Comparison of ENCODE assay signal across 15 mouse cellular contexts in the genomic region with DNA sequence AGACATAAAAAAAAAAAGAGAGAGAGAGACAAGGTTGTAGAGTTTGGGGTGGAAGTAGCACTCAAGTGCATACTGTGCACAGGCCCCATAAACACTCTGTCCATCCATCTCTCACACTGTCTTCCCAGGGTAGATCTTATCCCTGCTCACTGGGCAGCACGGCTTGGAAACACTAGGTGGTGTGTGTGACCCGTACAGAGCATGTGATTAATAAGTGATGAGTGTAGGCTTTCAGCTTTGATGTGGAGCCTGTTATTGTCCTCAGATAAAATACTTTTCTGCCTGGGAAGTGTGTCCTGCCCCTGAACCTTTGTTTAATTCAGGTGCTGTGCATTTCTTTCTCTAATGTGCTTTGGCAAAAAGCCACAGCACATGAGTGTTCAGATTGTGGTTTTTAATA. TPM values are rescaled to one million over a fixed set of nuclear protein-coding genes. Genes with fewer than 3 reads are reported as not detected.
DNase-seq lines count a peak whose midpoint lies in the region; ATAC-seq and TF ChIP-seq lines count a peak whose summit lies in the region.
"Had no signal": no experiment of that assay in that cellular context is flagged by ENCODE, and none has a peak within 500 bp of the region (broad histone marks: within the 10 kb centered on the region; RNA-seq: fewer than 3 reads in every experiment).

No protein-coding gene starts in this region.

- no peak overlapping the region for H3K4me2 ChIP-seq in forebrain, postnatal 0 days (ENCODE audit: low read depth)
- no peak overlapping the region for H3K4me2 ChIP-seq in kidney, embryonic 14.5 days (replicated peaks; ENCODE audit: low read depth, low read length)
- H3K4me2 ChIP-seq in kidney, embryonic 15.5 days = no peak overlapping the region
- no peak overlapping the region for H3K4me2 ChIP-seq in forebrain, embryonic 15.5 days (replicated peaks)
- H3K4me2 ChIP-seq: liver, embryonic 11.5 days had no signal

- H3K27ac ChIP-seq in forebrain, postnatal 0 days (ENCODE audit: low read depth, low read length) = no peak overlapping the region
- H3K27ac ChIP-seq in forebrain, embryonic 10.5 days = no peak overlapping the region
- H3K27ac ChIP-seq in kidney, embryonic 14.5 days (ENCODE audit: low read depth, low read length) = no peak overlapping the region
- no peak overlapping the region for H3K27ac ChIP-seq in kidney, embryonic 15.5 days
- no peak overlapping the region for H3K27ac ChIP-seq in embryonic fibroblast, embryonic 13.5 days (ENCODE audit: insufficient read depth, low read length)
- no peak overlapping the region for H3K27ac ChIP-seq in forebrain, embryonic 15.5 days (replicated peaks)

- no peak overlapping the region for H3K9ac ChIP-seq in forebrain, postnatal 0 days
- H3K9ac ChIP-seq in kidney, embryonic 14.5 days (ENCODE audit: low read depth, low read length) = no peak overlapping the region
- no peak overlapping the region for H3K9ac ChIP-seq in kidney, embryonic 15.5 days
- H3K9ac ChIP-seq in forebrain, embryonic 15.5 days (replicated peaks) = no peak overlapping the region

- H3K4me1 ChIP-seq in forebrain, postnatal 0 days (ENCODE audit: insufficient read depth) = 0 out of 2 replicates have a peak, but pooled peaks cover 7% of the 10 kb centered on the region
- H3K4me1 ChIP-seq in forebrain, embryonic 10.5 days = peaks cover 8% of the 10 kb centered on the region; the same call in 1 of the 2 replicates
- peaks cover 17% of the 10 kb centered on the region; the same call in 1 of the 2 replicates for H3K4me1 ChIP-seq in kidney, embryonic 14.5 days (ENCODE audit: control insufficient read depth, insufficient read depth, low read length)
- H3K4me1 ChIP-seq in kidney, embryonic 15.5 days = peaks cover 21% of the 10 kb centered on the region
- H3K4me1 ChIP-seq in embryonic fibroblast, embryonic 13.5 days (ENCODE audit: control insufficient read depth, insufficient read depth, low read length) = peaks cover 8% of the 10 kb centered on the region; the same call in 1 of the 2 replicates
- H3K4me1 ChIP-seq in forebrain, embryonic 15.5 days = no peaks in the 10 kb centered on the region

- peak; percentile 18; the same call in 1 of the 2 replicates for TF ChIP-seq CTCF in forebrain, postnatal 0 days (IDR thresholded peaks at IDR 0.05; ENCODE audit: low read depth)
- TF ChIP-seq CTCF in embryonic fibroblast, embryonic 13.5 days (IDR thresholded peaks at IDR 0.05; ENCODE audit: borderline replicate concordance, insufficient read depth, low read length) = peak; percentile 48; the same call in 1 of the 2 replicates

- 24% methylated on average over 2 of the region's 2 CpGs for WGBS in forebrain, postnatal 0 days
- WGBS in forebrain, embryonic 10.5 days = 54% methylated on average over 2 of the region's 2 CpGs
- WGBS in kidney, embryonic 14.5 days = 36% methylated on average over 2 of the region's 2 CpGs
- WGBS in kidney, embryonic 15.5 days = 27% methylated on average over 2 of the region's 2 CpGs
- WGBS in forebrain, embryonic 15.5 days = 18% methylated on average over 2 of the region's 2 CpGs

- H3K4me3 ChIP-seq in forebrain, postnatal 0 days (ENCODE audit: low read depth, low read length) = no peak overlapping the region
- no peak overlapping the region for H3K4me3 ChIP-seq in forebrain, embryonic 10.5 days
- H3K4me3 ChIP-seq in kidney, embryonic 14.5 days (ENCODE audit: low read length) = no peak overlapping the region
- no peak overlapping the region for H3K4me3 ChIP-seq in kidney, embryonic 15.5 days (replicated peaks)
- no peak overlapping the region for H3K4me3 ChIP-seq in embryonic fibroblast, embryonic 13.5 days (ENCODE audit: insufficient read depth, low read length)
- H3K4me3 ChIP-seq in forebrain, embryonic 15.5 days = no peak overlapping the region
- H3K4me3 ChIP-seq: megakaryocyte, embryonic 14.5 days had no signal

- peak; percentile 42; the same call in 1 of the 2 replicates for ATAC-seq in forebrain, postnatal 0 days
- peak; percentile 32; the same call in 1 of the 2 replicates for ATAC-seq in kidney, embryonic 14.5 days (ENCODE audit: low FRiP score, low TSS enrichment)
- ATAC-seq in kidney, embryonic 15.5 days (replicated peaks; ENCODE audit: low FRiP score) = no peak
- ATAC-seq in erythroid progenitor cell, adult 5-6 weeks (replicated peaks; ENCODE audit: low FRiP score, poor library complexity, severe bottlenecking) = no peak
- no peak for ATAC-seq in forebrain, embryonic 15.5 days (replicated peaks)

- 0 out of 2 replicates have a peak, but pooled peaks cover 5% of the 10 kb centered on the region for H3K36me3 ChIP-seq in forebrain, postnatal 0 days (ENCODE audit: insufficient read depth)
- peaks cover 27% of the 10 kb centered on the region for H3K36me3 ChIP-seq in forebrain, embryonic 10.5 days (replicated peaks)
- H3K36me3 ChIP-seq in kidney, embryonic 14.5 days (ENCODE audit: control insufficient read depth, insufficient read depth, low read length) = peaks cover 3% of the 10 kb centered on the region; the same call in 1 of the 2 replicates
- peaks cover 4% of the 10 kb centered on the region for H3K36me3 ChIP-seq in kidney, embryonic 15.5 days
- H3K36me3 ChIP-seq in forebrain, embryonic 15.5 days = no peaks in the 10 kb centered on the region

- DNase-seq in forebrain, postnatal 0 days = no peak
- DNase-seq in forebrain, embryonic 10.5 days (ENCODE audit: extremely low spot score, low spot score) = no peak
- peak; percentile 25 for DNase-seq in Muller cell, postnatal 12 days (ENCODE audit: inconsistent ontology term)
- DNase-seq: cerebellum, adult 11-12 months had no signal

- no peaks in the 10 kb centered on the region for H3K27me3 ChIP-seq in forebrain, postnatal 0 days (ENCODE audit: insufficient read depth, low read length)
- no peaks in the 10 kb centered on the region for H3K27me3 ChIP-seq in forebrain, embryonic 10.5 days (ENCODE audit: poor library complexity, severe bottlenecking)
- H3K27me3 ChIP-seq in kidney, embryonic 14.5 days (ENCODE audit: control insufficient read depth, insufficient read depth, low read length) = no peaks in the 10 kb centered on the region
- H3K27me3 ChIP-seq in kidney, embryonic 15.5 days = no peaks in the 10 kb centered on the region
- H3K27me3 ChIP-seq in forebrain, embryonic 15.5 days = no peaks in the 10 kb centered on the region
- H3K27me3 ChIP-seq: megakaryocyte, embryonic 14.5 days had no signal

- no peaks in the 10 kb centered on the region for H3K9me3 ChIP-seq in forebrain, postnatal 0 days (ENCODE audit: low read length)
- H3K9me3 ChIP-seq in forebrain, embryonic 10.5 days = no peaks in the 10 kb centered on the region
- no peaks in the 10 kb centered on the region for H3K9me3 ChIP-seq in kidney, embryonic 14.5 days (ENCODE audit: control insufficient read depth, low read length)
- H3K9me3 ChIP-seq in kidney, embryonic 15.5 days (replicated peaks) = no peaks in the 10 kb centered on the region
- no peaks in the 10 kb centered on the region for H3K9me3 ChIP-seq in forebrain, embryonic 15.5 days
- H3K9me3 ChIP-seq: megakaryocyte, embryonic 14.5 days had no signal

- TF ChIP-seq POLR2A in embryonic fibroblast, embryonic 13.5 days (IDR thresholded peaks at IDR 0.05; ENCODE audit: low read depth, low read length) = no peak

RNA-seq across cellular contexts. Expression of a gene that starts 34.5 kb away (rescaled TPM):
- 12.8 and 15.4 TPM in 2 replicates for total RNA-seq in forebrain, postnatal 0 days (2014; rRNA removed)
- 2.4 and 3.5 TPM in 2 replicates for polyA plus RNA-seq in forebrain, postnatal 0 days (2015; fragmentation: Nextera tagmentation; extraction: Ambion mirVana)
- polyA plus RNA-seq in forebrain, embryonic 10.5 days (2016; fragmentation: Nextera tagmentation; extraction: Ambion mirVana) = not detected in 2 replicates
- 0.16 TPM in 1 of 2 replicates, not detected in the other for polyA plus RNA-seq in kidney, embryonic 14.5 days (2014; fragmentation: Nextera tagmentation; extraction: Ambion mirVana)
- 0.23 and 0.28 TPM in 2 replicates for polyA plus RNA-seq in kidney, embryonic 15.5 days (2015; fragmentation: Nextera tagmentation; extraction: Ambion mirVana)
- polyA plus RNA-seq in embryonic fibroblast, embryonic 13.5 days (2011; ENCODE audit: insufficient read length, low read depth, missing spikeins) = 0.23 and 1.1 TPM in 2 replicates
- not detected in 2 replicates for total RNA-seq in erythroid progenitor cell, adult 5-6 weeks (2015; ENCODE audit: low replicate concordance)
- not detected in 2 replicates for total RNA-seq in erythroid progenitor cell, adult 5-6 weeks (2017; ENCODE audit: low replicate concordance)
- 0.55 and 0.75 TPM in 2 replicates for polyA plus RNA-seq in forebrain, embryonic 15.5 days (2015; fragmentation: Nextera tagmentation; extraction: Ambion mirVana)
- total RNA-seq: neutrophil, adult 5-6 weeks had no signal
- polyA plus RNA-seq: liver, embryonic 11.5 days had no signal

RNA-seq across cellular contexts. Expression of a gene that starts 46.1 kb away (rescaled TPM):
- total RNA-seq in forebrain, postnatal 0 days (2014; rRNA removed) = not detected in 2 replicates
- polyA plus RNA-seq in forebrain, postnatal 0 days (2015; fragmentation: Nextera tagmentation; extraction: Ambion mirVana) = not detected in 2 replicates
- polyA plus RNA-seq in forebrain, embryonic 10.5 days (2016; fragmentation: Nextera tagmentation; extraction: Ambion mirVana) = not detected in 2 replicates
- polyA plus RNA-seq in kidney, embryonic 14.5 days (2014; fragmentation: Nextera tagmentation; extraction: Ambion mirVana) = not detected in 2 replicates
- 0.13 TPM in 1 of 2 replicates, not detected in the other for polyA plus RNA-seq in kidney, embryonic 15.5 days (2015; fragmentation: Nextera tagmentation; extraction: Ambion mirVana)
- polyA plus RNA-seq in embryonic fibroblast, embryonic 13.5 days (2011; ENCODE audit: insufficient read length, low read depth, missing spikeins) = not detected in 2 replicates
- not detected in 2 replicates for total RNA-seq in erythroid progenitor cell, adult 5-6 weeks (2015; ENCODE audit: low replicate concordance)
- total RNA-seq in erythroid progenitor cell, adult 5-6 weeks (2017; ENCODE audit: low replicate concordance) = not detected in 2 replicates
- polyA plus RNA-seq in forebrain, embryonic 15.5 days (2015; fragmentation: Nextera tagmentation; extraction: Ambion mirVana) = not detected in 2 replicates
- total RNA-seq: layer of hippocampus, adult 18-20 months; neutrophil, adult 5-6 weeks had no signal
- polyA plus RNA-seq: heart, embryonic 16.5 days; liver, embryonic 11.5 days had no signal

RNA-seq across cellular contexts. Expression of a gene that starts 54.0 kb away (rescaled TPM):
- not detected in 2 replicates for total RNA-seq in forebrain, postnatal 0 days (2014; rRNA removed)
- not detected in 2 replicates for polyA plus RNA-seq in forebrain, postnatal 0 days (2015; fragmentation: Nextera tagmentation; extraction: Ambion mirVana)
- not detected in 2 replicates for polyA plus RNA-seq in forebrain, embryonic 10.5 days (2016; fragmentation: Nextera tagmentation; extraction: Ambion mirVana)
- not detected in 2 replicates for polyA plus RNA-seq in kidney, embryonic 14.5 days (2014; fragmentation: Nextera tagmentation; extraction: Ambion mirVana)
- polyA plus RNA-seq in kidney, embryonic 15.5 days (2015; fragmentation: Nextera tagmentation; extraction: Ambion mirVana) = 0.55 TPM in 1 of 2 replicates, not detected in the other
- polyA plus RNA-seq in embryonic fibroblast, embryonic 13.5 days (2011; ENCODE audit: insufficient read length, low read depth, missing spikeins) = not detected in 2 replicates
- not detected in 2 replicates for total RNA-seq in erythroid progenitor cell, adult 5-6 weeks (2015; ENCODE audit: low replicate concordance)
- total RNA-seq in erythroid progenitor cell, adult 5-6 weeks (2017; ENCODE audit: low replicate concordance) = not detected in 2 replicates
- polyA plus RNA-seq in forebrain, embryonic 15.5 days (2015; fragmentation: Nextera tagmentation; extraction: Ambion mirVana) = not detected in 2 replicates
- total RNA-seq: layer of hippocampus, adult 18-20 months; neutrophil, adult 5-6 weeks had no signal
- polyA plus RNA-seq: heart, embryonic 16.5 days; liver, embryonic 11.5 days; small intestine, adult 2 months had no signal

Comparison
In these comparisons a context has a peak if more than half of its experiments do, and no peak if none do; other contexts are left out.
1. ATAC-seq: peak in forebrain, postnatal 0 days (single experiment) and kidney, embryonic 14.5 days (single experiment); none in kidney, embryonic 15.5 days (single experiment), erythroid progenitor cell, adult 5-6 weeks (single experiment) and forebrain, embryonic 15.5 days (single experiment).